ENCODE assay signal across 29 mouse cellular contexts in the genomic region with DNA sequence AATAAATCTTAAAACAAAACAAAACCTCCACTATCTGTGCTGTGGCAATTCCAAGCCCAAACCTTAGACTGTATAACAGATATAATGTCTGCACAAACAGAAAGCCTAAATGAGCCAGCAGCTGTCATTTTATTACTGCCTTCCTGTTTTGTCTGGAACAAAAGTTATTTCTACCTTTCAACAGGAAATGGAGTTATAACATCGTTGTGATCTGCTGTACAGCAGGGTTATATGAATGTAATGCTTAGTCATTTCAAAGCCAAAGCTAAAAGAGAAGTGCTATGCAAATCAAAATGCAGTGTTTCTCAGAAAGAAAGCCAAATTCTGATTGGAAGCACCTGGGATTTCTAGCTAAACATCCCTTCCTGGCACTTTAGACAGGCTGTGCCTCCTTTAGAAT. TPM values are rescaled to one million over a fixed set of nuclear protein-coding genes. Genes with fewer than 3 reads are reported as not detected.
DNase-seq lines count a peak whose midpoint lies in the region; ATAC-seq and TF ChIP-seq lines count a peak whose summit lies in the region.
"Had no signal": no experiment of that assay in that cellular context is flagged by ENCODE, and none has a peak within 500 bp of the region (broad histone marks: within the 10 kb centered on the region; RNA-seq: fewer than 3 reads in every experiment).

No protein-coding gene starts in this region.

- no peaks in the 10 kb centered on the region for H3K27me3 ChIP-seq in embryonic facial prominence, embryonic 14.5 days (replicated peaks; ENCODE audit: control insufficient read depth, insufficient read depth, low read length)
- H3K27me3 ChIP-seq in embryonic facial prominence, embryonic 10.5 days (replicated peaks; ENCODE audit: low read depth, poor library complexity, severe bottlenecking), result no peaks in the 10 kb centered on the region
- H3K27me3 ChIP-seq in splenic B cell, adult 2 months (ENCODE audit: control insufficient read depth, insufficient read depth, low read length, poor library complexity, severe bottlenecking), result no peaks in the 10 kb centered on the region
- H3K27me3 ChIP-seq in hindbrain, postnatal 0 days (ENCODE audit: insufficient read depth, low read length), result no peaks in the 10 kb centered on the region
- H3K27me3 ChIP-seq: embryonic facial prominence, embryonic 13.5 days; limb, embryonic 13.5 days; liver, embryonic 13.5 days; megakaryocyte, embryonic 14.5 days had no signal

- peak; percentile 39 for DNase-seq in embryonic facial prominence, embryonic 14.5 days (ENCODE audit: low spot score)
- DNase-seq in embryonic facial prominence, embryonic 10.5 days (ENCODE audit: low spot score), result no peak
- peak; percentile 14 for DNase-seq in thymus, postnatal 14 days
- DNase-seq in thymus, postnatal 4 days, result no peak
- DNase-seq in splenic B cell, adult 2 months (ENCODE audit: low read depth, low spot score), result peak; percentile 15
- no peak for DNase-seq in hindbrain, postnatal 0 days (ENCODE audit: low spot score)
- DNase-seq in adrenal gland, postnatal 4 days (ENCODE audit: low spot score in 2 of 2), result no peak
- DNase-seq: adrenal gland, adult 8-10 months; cerebellum, adult 18-20 months; cerebellum, postnatal 25 days; gastrocnemius, adult 2 months; heart, postnatal 4 days; kidney, postnatal 25 days; liver, embryonic 13.5 days; lung, adult 2 months; lung, postnatal 14 days; thymus, adult 2 months had no signal

- no peaks in the 10 kb centered on the region for H3K9me3 ChIP-seq in embryonic facial prominence, embryonic 14.5 days (ENCODE audit: control insufficient read depth, low read length)
- no peaks in the 10 kb centered on the region for H3K9me3 ChIP-seq in embryonic facial prominence, embryonic 10.5 days
- H3K9me3 ChIP-seq in hindbrain, postnatal 0 days (ENCODE audit: low read length), result no peaks in the 10 kb centered on the region
- H3K9me3 ChIP-seq: embryonic facial prominence, embryonic 13.5 days; heart, embryonic 10.5 days; limb, embryonic 13.5 days; liver, embryonic 13.5 days; megakaryocyte, embryonic 14.5 days had no signal

- H3K4me3 ChIP-seq in embryonic facial prominence, embryonic 14.5 days (ENCODE audit: low read depth, low read length), result no peak overlapping the region
- no peak overlapping the region for H3K4me3 ChIP-seq in embryonic facial prominence, embryonic 10.5 days
- no peak overlapping the region for H3K4me3 ChIP-seq in hindbrain, postnatal 0 days (ENCODE audit: low read length)
- H3K4me3 ChIP-seq: embryonic facial prominence, embryonic 13.5 days; gastrocnemius, adult 2 months; heart, embryonic 10.5 days; layer of hippocampus, adult 2 months; limb, embryonic 13.5 days; liver, embryonic 13.5 days; megakaryocyte, embryonic 14.5 days; myocyte had no signal

- 35% methylated on average over 1 of the region's 1 CpGs for WGBS in embryonic facial prominence, embryonic 14.5 days
- WGBS in embryonic facial prominence, embryonic 10.5 days, result 71% methylated on average over 1 of the region's 1 CpGs
- 79% methylated on average over 1 of the region's 1 CpGs for WGBS in hindbrain, postnatal 0 days

- ATAC-seq in embryonic facial prominence, embryonic 14.5 days (ENCODE audit: low read depth), result no peak
- ATAC-seq in activated CD4-positive, CD25-positive, alpha-beta regulatory T cell, adult 4 months, result peak; percentile 46
- no peak for ATAC-seq in hindbrain, postnatal 0 days
- ATAC-seq: forebrain, embryonic 14.5 days; intestine, postnatal 0 days; midbrain, embryonic 16.5 days had no signal

- no peak overlapping the region for H3K27ac ChIP-seq in embryonic facial prominence, embryonic 14.5 days (replicated peaks; ENCODE audit: low read depth, low read length)
- no peak overlapping the region for H3K27ac ChIP-seq in embryonic facial prominence, embryonic 10.5 days (replicated peaks)
- no peak overlapping the region for H3K27ac ChIP-seq in hindbrain, postnatal 0 days
- H3K27ac ChIP-seq: embryonic facial prominence, embryonic 13.5 days; gastrocnemius, adult 2 months; heart, embryonic 10.5 days; hindbrain, embryonic 14.5 days; layer of hippocampus, adult 2 months; limb, embryonic 13.5 days; liver, embryonic 13.5 days; stomach, postnatal 0 days had no signal

- no peaks in the 10 kb centered on the region for H3K36me3 ChIP-seq in embryonic facial prominence, embryonic 14.5 days (ENCODE audit: control insufficient read depth, insufficient read depth, low read length)
- 0 out of 2 replicates have a peak, but pooled peaks cover 2% of the 10 kb centered on the region for H3K36me3 ChIP-seq in embryonic facial prominence, embryonic 10.5 days (replicated peaks)
- H3K36me3 ChIP-seq in splenic B cell, adult 2 months (ENCODE audit: control insufficient read depth, insufficient read depth, low read length, poor library complexity, severe bottlenecking), result no peaks in the 10 kb centered on the region
- no peaks in the 10 kb centered on the region for H3K36me3 ChIP-seq in hindbrain, postnatal 0 days (ENCODE audit: insufficient read depth, low read length)
- H3K36me3 ChIP-seq: embryonic facial prominence, embryonic 13.5 days; heart, embryonic 10.5 days; limb, embryonic 13.5 days; liver, embryonic 13.5 days had no signal

- H3K4me1 ChIP-seq in embryonic facial prominence, embryonic 14.5 days (ENCODE audit: control insufficient read depth, insufficient read depth, low read length), result peaks cover 9% of the 10 kb centered on the region
- H3K4me1 ChIP-seq in embryonic facial prominence, embryonic 10.5 days, result peaks cover 15% of the 10 kb centered on the region
- peaks cover 5% of the 10 kb centered on the region; the same call in 1 of the 2 replicates for H3K4me1 ChIP-seq in hindbrain, postnatal 0 days (ENCODE audit: insufficient read depth, low read length)

- no peak overlapping the region for H3K9ac ChIP-seq in embryonic facial prominence, embryonic 14.5 days (ENCODE audit: low read depth, low read length)
- H3K9ac ChIP-seq in hindbrain, postnatal 0 days (replicated peaks; ENCODE audit: low read length), result no peak overlapping the region
- H3K9ac ChIP-seq: embryonic facial prominence, embryonic 13.5 days; hindbrain, embryonic 14.5 days; limb, embryonic 13.5 days; liver, embryonic 13.5 days had no signal

- TF ChIP-seq CTCF in hindbrain, postnatal 0 days (IDR thresholded peaks at IDR 0.05; ENCODE audit: low read depth), result no peak

- H3K4me2 ChIP-seq in embryonic facial prominence, embryonic 14.5 days (ENCODE audit: low read depth, low read length), result no peak overlapping the region
- no peak overlapping the region for H3K4me2 ChIP-seq in hindbrain, postnatal 0 days (ENCODE audit: low read depth, low read length)
- H3K4me2 ChIP-seq: embryonic facial prominence, embryonic 13.5 days; hindbrain, embryonic 14.5 days; limb, embryonic 13.5 days; liver, embryonic 13.5 days had no signal

RNA-seq across cellular contexts. Expression of gene Naa16, which starts 2.7 kb away (rescaled TPM):
- polyA plus RNA-seq in embryonic facial prominence, embryonic 14.5 days (2014; fragmentation: Nextera tagmentation; extraction: Ambion mirVana), result 30.2 and 34.2 TPM in 2 replicates
- 46.8 and 50.6 TPM in 2 replicates for polyA plus RNA-seq in embryonic facial prominence, embryonic 10.5 days (2016; fragmentation: Nextera tagmentation; extraction: Ambion mirVana)
- polyA plus RNA-seq in activated CD4-positive, CD25-positive, alpha-beta regulatory T cell, adult 4 months (2017; shearing (Covaris generic)), result 10 to 100 TPM; 59.7 to 67.3 TPM
- 2.4 and 5.5 TPM in 2 replicates for total RNA-seq in hindbrain, postnatal 0 days (2014; rRNA removed)
- 14.4 and 15.0 TPM in 2 replicates for polyA plus RNA-seq in hindbrain, postnatal 0 days (2015; fragmentation: Nextera tagmentation; extraction: Ambion mirVana)
- total RNA-seq in adrenal gland, postnatal 4 days (2021), result 10 to 100 TPM; 21.2 to 24.4 TPM

RNA-seq across cellular contexts. Expression of gene Mtrf1, which starts 4.3 kb away (rescaled TPM):
- polyA plus RNA-seq in embryonic facial prominence, embryonic 14.5 days (2014; fragmentation: Nextera tagmentation; extraction: Ambion mirVana), result 8.3 and 9.7 TPM in 2 replicates
- 8.2 and 9.6 TPM in 2 replicates for polyA plus RNA-seq in embryonic facial prominence, embryonic 10.5 days (2016; fragmentation: Nextera tagmentation; extraction: Ambion mirVana)
- polyA plus RNA-seq in activated CD4-positive, CD25-positive, alpha-beta regulatory T cell, adult 4 months (2017; shearing (Covaris generic)), result 1 to 10 TPM; 6.2 to 7.5 TPM
- 4.1 and 6.6 TPM in 2 replicates for total RNA-seq in hindbrain, postnatal 0 days (2014; rRNA removed)
- polyA plus RNA-seq in hindbrain, postnatal 0 days (2015; fragmentation: Nextera tagmentation; extraction: Ambion mirVana), result 9.5 and 12.1 TPM in 2 replicates
- total RNA-seq in adrenal gland, postnatal 4 days (2021), result 1 to 10 TPM; 9.1 to 9.9 TPM

RNA-seq across cellular contexts. Expression of gene Kbtbd7, which starts 33.0 kb away (rescaled TPM):
- 13.8 and 15.4 TPM in 2 replicates for polyA plus RNA-seq in embryonic facial prominence, embryonic 14.5 days (2014; fragmentation: Nextera tagmentation; extraction: Ambion mirVana)
- polyA plus RNA-seq in embryonic facial prominence, embryonic 10.5 days (2016; fragmentation: Nextera tagmentation; extraction: Ambion mirVana), result 12.1 and 13.3 TPM in 2 replicates
- polyA plus RNA-seq in activated CD4-positive, CD25-positive, alpha-beta regulatory T cell, adult 4 months (2017; shearing (Covaris generic)), result 1 to 10 TPM in 1 of 2 experiments, under 1 TPM in 1; 0.65 to 1.9 TPM
- 27.0 and 27.8 TPM in 2 replicates for total RNA-seq in hindbrain, postnatal 0 days (2014; rRNA removed)
- polyA plus RNA-seq in hindbrain, postnatal 0 days (2015; fragmentation: Nextera tagmentation; extraction: Ambion mirVana), result 10.2 and 10.7 TPM in 2 replicates
- 10 to 100 TPM; 12.6 to 13.2 TPM for total RNA-seq in adrenal gland, postnatal 4 days (2021)

RNA-seq across cellular contexts. Expression of gene Kbtbd6, which starts 58.3 kb away (rescaled TPM):
- polyA plus RNA-seq in embryonic facial prominence, embryonic 14.5 days (2014; fragmentation: Nextera tagmentation; extraction: Ambion mirVana), result 2.4 TPM in 2 replicates
- polyA plus RNA-seq in embryonic facial prominence, embryonic 10.5 days (2016; fragmentation: Nextera tagmentation; extraction: Ambion mirVana), result 5.1 and 6.1 TPM in 2 replicates
- under 1 TPM; 0.25 to 0.61 TPM for polyA plus RNA-seq in activated CD4-positive, CD25-positive, alpha-beta regulatory T cell, adult 4 months (2017; shearing (Covaris generic))
- total RNA-seq in hindbrain, postnatal 0 days (2014; rRNA removed), result 2.5 and 2.9 TPM in 2 replicates
- polyA plus RNA-seq in hindbrain, postnatal 0 days (2015; fragmentation: Nextera tagmentation; extraction: Ambion mirVana), result 1.1 and 1.8 TPM in 2 replicates
- total RNA-seq in adrenal gland, postnatal 4 days (2021), result 1 to 10 TPM; 1.0 to 1.1 TPM

Comparison
In these comparisons a context has a peak if more than half of its experiments do, and no peak if none do; other contexts are left out.
1. DNase-seq: peak in embryonic facial prominence, embryonic 14.5 days (single experiment), thymus, postnatal 14 days (single experiment) and splenic B cell, adult 2 months (single experiment); none in embryonic facial prominence, embryonic 10.5 days (single experiment), thymus, postnatal 4 days (single experiment), hindbrain, postnatal 0 days (single experiment) and adrenal gland, postnatal 4 days (0 of 2).